Mouse (Mus musculus) embryo, embryonic 11 days (tissue): ENCODE measurements around the gene Psma4.

Experiments used
- DNase-seq: peaks from one replicate; pipeline ENCODE4 v3.0.0-alpha.2; 2015

Psma4 gene

DNA sequence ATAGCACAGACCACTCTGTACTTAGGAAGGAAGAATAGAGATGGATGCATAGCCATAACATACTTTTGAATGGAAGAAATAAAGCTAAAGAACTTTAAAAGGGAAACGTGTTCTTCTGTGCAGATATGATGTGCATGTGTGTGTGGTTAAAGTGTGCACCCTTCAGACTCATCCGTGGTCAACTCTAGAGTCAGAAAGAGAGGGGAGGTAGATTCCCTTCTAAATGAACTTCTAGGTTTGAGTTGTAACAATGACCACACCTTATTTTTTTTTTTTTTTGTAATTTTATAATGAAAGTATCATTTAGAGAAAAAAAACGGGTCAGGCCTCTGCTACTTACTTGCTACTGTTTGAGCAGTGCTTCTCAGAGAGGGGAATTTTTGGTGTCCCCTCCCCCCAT is 39.8 kb downstream of the Psma4 start:
- no peak for DNase-seq

- no peak for DNase-seq
Measured at GRCm38 (mm10) chr9:54994381-54994780, 43.8 kb downstream of the Psma4 start.

GRCm38 (mm10) chr9:54995645-54996044 is 45.1 kb downstream of the Psma4 start:
- no peak for DNase-seq

DNA sequence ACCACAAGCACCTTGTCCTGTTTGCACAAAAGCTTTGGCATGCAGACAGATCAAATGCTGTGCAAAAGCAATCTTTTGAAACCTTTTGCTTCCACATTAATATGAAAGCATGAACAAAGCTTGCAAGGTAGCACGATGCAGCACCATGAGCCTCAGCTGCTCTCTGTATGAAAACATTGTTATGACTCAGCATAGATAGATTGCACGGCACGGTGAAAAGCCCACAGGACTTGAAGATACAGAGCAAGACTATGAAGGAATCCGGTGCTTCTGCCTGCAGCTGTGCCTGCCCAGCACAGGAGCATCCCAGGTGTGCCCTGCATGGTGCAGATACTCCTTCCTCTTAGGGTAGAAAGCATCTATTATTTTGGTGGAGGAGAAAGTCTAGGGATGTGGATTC is 53.0 kb downstream of the Psma4 start:
- no peak for DNase-seq
